Mouse (Mus musculus): ENCODE measurements around the gene Olfr1511. TPM values are rescaled to one million over a fixed set of nuclear protein-coding genes. Genes with fewer than 3 reads are reported as not detected.

Olfr1511 gene
- polyA plus RNA-seq (2017; shearing (Covaris generic)): not detected

DNA sequence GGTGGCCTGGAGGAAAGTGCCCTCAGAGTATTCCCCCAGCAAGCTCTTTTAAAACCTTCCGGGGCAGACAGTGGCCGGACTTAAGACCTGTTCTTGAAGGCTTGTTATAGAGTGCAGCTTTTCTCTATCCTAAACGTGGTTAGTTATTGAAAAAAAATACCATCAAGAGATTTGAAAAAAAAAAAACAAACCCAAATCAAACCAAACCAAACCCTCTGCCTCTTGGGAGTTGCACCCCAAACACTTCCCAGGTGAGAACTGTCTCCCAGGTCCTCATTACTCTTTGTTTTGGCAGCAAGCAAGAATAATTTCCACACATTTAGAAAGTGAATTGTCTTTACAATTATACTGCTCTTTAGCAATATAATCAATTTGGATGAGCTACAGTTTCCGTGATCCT lies at the start of gene Olfr1511:
TSS of gene Olfr1511 (minus strand) at position 101 of the 400 bp plus-strand sequence.

GRCm38 (mm10) chr14:52442690-52443089 lies 45.5 kb upstream of the Olfr1511 start, which contains the start of gene Olfr1509:
Olfr1509 (plus strand) TSS chr14:52442990.

GRCm38 (mm10) chr14:52414273-52414672 lies 17.1 kb upstream of the Olfr1511 start, which contains the start of gene Olfr1510:
Olfr1510 (minus strand) TSS chr14:52414373.

GRCm38 (mm10) chr14:52379068-52379467 lies 18.1 kb downstream of the Olfr1511 start, which contains the start of gene Olfr1512:
Olfr1512 (minus strand) TSS chr14:52379168.

DNA sequence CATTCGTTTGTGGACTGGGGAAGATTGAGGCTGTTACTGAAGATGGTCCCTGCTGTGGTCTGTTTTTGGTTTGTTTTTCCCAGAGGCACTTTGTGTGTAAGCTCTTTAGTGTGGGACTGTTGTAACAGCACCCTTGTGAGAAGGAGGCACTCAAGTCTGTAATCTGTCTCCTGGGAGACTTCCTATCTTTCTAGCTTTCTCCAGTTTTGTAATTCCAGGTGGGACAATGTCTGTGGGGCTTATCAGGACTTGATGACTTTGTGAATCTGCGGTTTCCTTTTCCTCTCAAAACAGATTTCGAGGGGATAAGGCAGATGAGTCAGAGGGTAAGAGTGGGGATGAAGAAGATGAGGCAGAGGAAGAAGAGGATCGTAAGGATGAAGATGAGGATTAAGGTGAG lies 40.9 kb downstream of the Olfr1511 start, which contains the start of gene Olfr1513:
TSS of gene Olfr1513 (minus strand) at position 101 of the 400 bp plus-strand sequence.

Other genes with a start within 250 kb of the Olfr1511 start
- gene Supt16, start 200.0 kb downstream of the Olfr1511 start, polyA plus RNA-seq (2017; shearing (Covaris generic)): 17.0 TPM
- gene Chd8, start 139.6 kb downstream of the Olfr1511 start, polyA plus RNA-seq (2017; shearing (Covaris generic)): 42.7 TPM
- 128 TPM for gene Tox4, start 118.2 kb downstream of the Olfr1511 start, polyA plus RNA-seq (2017; shearing (Covaris generic))
- gene Rab2b, start 117.8 kb downstream of the Olfr1511 start, polyA plus RNA-seq (2017; shearing (Covaris generic)): 19.6 TPM
- 62.6 TPM for gene Mettl3, start 92.3 kb downstream of the Olfr1511 start, polyA plus RNA-seq (2017; shearing (Covaris generic))
- gene Sall2, start 68.6 kb downstream of the Olfr1511 start, polyA plus RNA-seq (2017; shearing (Covaris generic)): 0.97 TPM
- not detected for gene Olfr1513, start 41.0 kb downstream of the Olfr1511 start, polyA plus RNA-seq (2017; shearing (Covaris generic))
- not detected for gene Olfr1512, start 18.2 kb downstream of the Olfr1511 start, polyA plus RNA-seq (2017; shearing (Covaris generic))
- gene Olfr1510, start 17.0 kb upstream of the Olfr1511 start, polyA plus RNA-seq (2017; shearing (Covaris generic)): not detected
- gene Olfr1509, start 45.6 kb upstream of the Olfr1511 start, polyA plus RNA-seq (2017; shearing (Covaris generic)): not detected
- gene Olfr1508, start 70.1 kb upstream of the Olfr1511 start, polyA plus RNA-seq (2017; shearing (Covaris generic)): not detected
- 0.40 TPM for gene Olfr1507, start 98.4 kb upstream of the Olfr1511 start, polyA plus RNA-seq (2017; shearing (Covaris generic))

All from naive thymus-derived CD4-positive, alpha-beta T cell, adult 5 months (primary cell).